Mouse (Mus musculus): ENCODE data around the gene Naa80. TPM values are rescaled to one million over a fixed set of nuclear protein-coding genes. Genes with fewer than 3 reads are reported as not detected.

Naa80 gene
- polyA plus RNA-seq, 1 experiment from 2014 or later = 15.1 TPM

- Histone ChIP-seq H3K9me3 (replicated peaks; ENCODE audit: control insufficient read depth, low read length) (no peaks in the 10 kb centered on the region), H3K4me3 (ENCODE audit: low read length) (peak overlapping the region; percentile 15; the same call in 1 of the 2 replicates), H3K36me3 (ENCODE audit: control insufficient read depth, insufficient read depth) (no peaks in the 10 kb centered on the region), H3K9ac (ENCODE audit: low read length) (peak overlapping the region; percentile 60), H3K4me2 (ENCODE audit: low read depth, low read length) (peak overlapping the region; percentile 33), H3K27me3 (ENCODE audit: control insufficient read depth, insufficient read depth, low read length) (no peaks in the 10 kb centered on the region), H3K4me1 (ENCODE audit: control insufficient read depth, insufficient read depth, low read length) (peaks cover 44% of the 10 kb centered on the region), H3K27ac (ENCODE audit: low read length) (peak overlapping the region; percentile 36)
- no peak for ATAC-seq (replicated peaks; ENCODE audit: extremely low read depth, insufficient read depth, low FRiP score)
- 49% methylated on average over 23 of the region's 23 CpGs for WGBS
Observed at GRCm38 (mm10) chr9:107605041-107605661, 26.5 kb downstream of the Naa80 start.

GRCm38 (mm10) chr9:107606591-107606990 is 27.9 kb downstream of the Naa80 start:
- Histone ChIP-seq H3K27ac (ENCODE audit: low read length) (peak overlapping the region; percentile 59), H3K27me3 (ENCODE audit: control insufficient read depth, insufficient read depth, low read length) (no peaks in the 10 kb centered on the region), H3K4me2 (ENCODE audit: low read depth, low read length) (peak overlapping the region; percentile 60), H3K4me3 (ENCODE audit: low read length) (peak overlapping the region; percentile 39), H3K9ac (ENCODE audit: low read length) (peak overlapping the region; percentile 66), H3K36me3 (ENCODE audit: control insufficient read depth, insufficient read depth) (no peaks in the 10 kb centered on the region), H3K4me1 (ENCODE audit: control insufficient read depth, insufficient read depth, low read length) (peaks cover 55% of the 10 kb centered on the region), H3K9me3 (replicated peaks; ENCODE audit: control insufficient read depth, low read length) (no peaks in the 10 kb centered on the region)
- no peak for ATAC-seq (replicated peaks; ENCODE audit: extremely low read depth, insufficient read depth, low FRiP score)
- 22% methylated on average over 9 of the region's 9 CpGs for whole genome bisulfite sequencing

DNA sequence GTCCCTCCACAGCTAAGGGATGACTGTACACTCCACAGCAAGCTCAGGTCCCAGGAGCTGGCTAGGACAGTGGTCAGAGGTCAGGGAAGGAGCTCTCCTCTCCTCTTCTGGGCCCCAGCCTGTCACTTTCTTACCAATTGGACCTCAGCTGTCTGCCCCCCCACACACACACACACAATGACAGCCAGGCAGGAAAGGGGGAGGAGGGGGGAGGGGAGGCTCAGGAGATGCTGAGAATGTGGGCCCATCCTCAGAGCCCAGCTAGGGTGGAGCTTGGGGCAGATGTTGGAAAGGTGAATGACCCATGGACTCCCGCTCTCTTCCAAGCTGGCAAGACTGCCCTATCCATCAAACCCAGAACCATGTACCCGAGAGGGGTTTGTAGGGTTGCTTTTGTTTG is 28.3 kb downstream of the Naa80 start:
- Histone ChIP-seq H3K27ac (ENCODE audit: low read length) (peak overlapping the region; percentile 75), H3K9ac (ENCODE audit: low read length) (peak overlapping the region; percentile 66), H3K9me3 (replicated peaks; ENCODE audit: control insufficient read depth, low read length) (no peaks in the 10 kb centered on the region), H3K4me3 (ENCODE audit: low read length) (peak overlapping the region; percentile 39), H3K36me3 (ENCODE audit: control insufficient read depth, insufficient read depth) (no peaks in the 10 kb centered on the region), H3K4me1 (ENCODE audit: control insufficient read depth, insufficient read depth, low read length) (peaks cover 59% of the 10 kb centered on the region), H3K4me2 (ENCODE audit: low read depth, low read length) (peak overlapping the region; percentile 60), H3K27me3 (ENCODE audit: control insufficient read depth, insufficient read depth, low read length) (no peaks in the 10 kb centered on the region)
- 64% methylated on average over 2 of the region's 2 CpGs for WGBS
- no peak for ATAC-seq (replicated peaks; ENCODE audit: extremely low read depth, insufficient read depth, low FRiP score)

GRCm38 (mm10) chr9:107607653-107608245 is 29.1 kb downstream of the Naa80 start:
- peaks cover 58% of the 10 kb centered on the region for H3K4me1 ChIP-seq (ENCODE audit: control insufficient read depth, insufficient read depth, low read length)
- H3K4me3 ChIP-seq (ENCODE audit: low read length) = peak overlapping the region; percentile 11; the same call in 1 of the 2 replicates
- H3K36me3 ChIP-seq (ENCODE audit: control insufficient read depth, insufficient read depth) = no peaks in the 10 kb centered on the region
- H3K9ac ChIP-seq (ENCODE audit: low read length) = peak overlapping the region; percentile 66
- WGBS = 26% methylated on average over 9 of the region's 9 CpGs
- H3K9me3 ChIP-seq (replicated peaks; ENCODE audit: control insufficient read depth, low read length) = no peaks in the 10 kb centered on the region
- H3K27me3 ChIP-seq (ENCODE audit: control insufficient read depth, insufficient read depth, low read length) = no peaks in the 10 kb centered on the region
- H3K27ac ChIP-seq (ENCODE audit: low read length) = peak overlapping the region; percentile 75
- ATAC-seq (replicated peaks; ENCODE audit: extremely low read depth, insufficient read depth, low FRiP score) = no peak
- peak overlapping the region; percentile 60 for H3K4me2 ChIP-seq (ENCODE audit: low read depth, low read length)

GRCm38 (mm10) chr9:107608741-107609432 is 30.2 kb downstream of the Naa80 start, which contains the start of gene Sema3b:
TSS of gene Sema3b (minus strand) at chr9:107609229.
- ATAC-seq (replicated peaks; ENCODE audit: extremely low read depth, insufficient read depth, low FRiP score) = 0 out of 2 replicates have a peak, but pooled peaks have one; percentile 2
- no peaks in the 10 kb centered on the region for H3K9me3 ChIP-seq (replicated peaks; ENCODE audit: control insufficient read depth, low read length)
- peaks cover 62% of the 10 kb centered on the region for H3K4me1 ChIP-seq (ENCODE audit: control insufficient read depth, insufficient read depth, low read length)
- H3K36me3 ChIP-seq (ENCODE audit: control insufficient read depth, insufficient read depth) = no peaks in the 10 kb centered on the region
- peak within 1 kb of the TSS; percentile 75 for H3K27ac ChIP-seq (ENCODE audit: low read length)
- peak within 1 kb of the TSS; percentile 60 for H3K4me2 ChIP-seq (ENCODE audit: low read depth, low read length)
- H3K9ac ChIP-seq (ENCODE audit: low read length) = peak within 1 kb of the TSS; percentile 66
- H3K27me3 ChIP-seq (ENCODE audit: control insufficient read depth, insufficient read depth, low read length) = no peaks in the 10 kb centered on the region
- H3K4me3 ChIP-seq (ENCODE audit: low read length) = 0 out of 2 replicates have a peak within 1 kb of the TSS, but pooled peaks have one; percentile 4
- WGBS = 48% methylated on average over 12 of the region's 12 CpGs

GRCm38 (mm10) chr9:107609433-107609830 is 30.7 kb downstream of the Naa80 start:
- no peaks in the 10 kb centered on the region for H3K9me3 ChIP-seq (replicated peaks; ENCODE audit: control insufficient read depth, low read length)
- ATAC-seq (replicated peaks; ENCODE audit: extremely low read depth, insufficient read depth, low FRiP score) = no peak
- H3K27me3 ChIP-seq (ENCODE audit: control insufficient read depth, insufficient read depth, low read length) = no peaks in the 10 kb centered on the region
- peak overlapping the region; percentile 21; the same call in 1 of the 2 replicates for H3K27ac ChIP-seq (ENCODE audit: low read length)
- H3K36me3 ChIP-seq (ENCODE audit: control insufficient read depth, insufficient read depth) = no peaks in the 10 kb centered on the region
- H3K9ac ChIP-seq (ENCODE audit: low read length) = peak overlapping the region; percentile 6; the same call in 1 of the 2 replicates
- no peak overlapping the region for H3K4me3 ChIP-seq (ENCODE audit: low read length)
- H3K4me1 ChIP-seq (ENCODE audit: control insufficient read depth, insufficient read depth, low read length) = peaks cover 62% of the 10 kb centered on the region
- WGBS = 71% methylated on average over 4 of the region's 4 CpGs
- no peak overlapping the region for H3K4me2 ChIP-seq (ENCODE audit: low read depth, low read length)

DNA sequence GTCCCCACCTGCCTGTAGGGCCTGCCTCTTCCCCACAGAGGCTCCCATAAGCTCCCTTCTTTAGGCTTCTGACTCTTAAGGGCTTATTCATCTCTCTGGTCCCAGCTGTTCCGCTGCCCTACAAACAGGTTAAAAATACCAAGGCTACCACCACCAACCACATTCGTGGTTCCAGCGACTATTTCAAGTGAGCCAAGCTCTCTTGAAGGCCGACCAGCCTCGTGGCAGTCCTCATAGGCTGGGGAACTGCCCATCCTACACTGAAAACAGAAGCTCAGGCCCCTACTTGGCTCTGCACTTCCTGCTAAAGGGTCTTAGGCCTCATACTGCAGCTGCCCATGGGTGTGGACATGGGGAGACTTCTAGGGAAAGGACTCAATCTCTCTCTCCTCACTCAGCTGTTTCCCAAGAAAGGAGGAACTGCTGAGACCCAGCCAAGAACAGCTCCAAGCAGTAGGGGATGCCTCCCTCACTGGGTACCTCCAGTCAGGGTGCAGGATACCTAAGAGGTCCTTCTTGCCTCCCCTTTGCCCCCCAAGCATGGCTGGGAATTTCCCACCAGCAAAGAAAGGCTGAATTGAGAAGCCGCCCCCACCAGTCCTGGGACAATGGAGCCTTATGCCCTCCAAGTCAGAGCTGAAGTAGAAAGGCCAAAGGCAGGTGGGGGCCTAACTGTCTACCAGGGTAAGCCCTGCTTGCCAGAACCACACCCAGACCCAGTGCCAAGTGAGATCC is 32.9 kb downstream of the Naa80 start:
- peaks cover 19% of the 10 kb centered on the region for H3K36me3 ChIP-seq (ENCODE audit: control insufficient read depth, insufficient read depth)
- ATAC-seq (replicated peaks; ENCODE audit: extremely low read depth, insufficient read depth, low FRiP score) = 0 out of 2 replicates have a peak, but pooled peaks have one; percentile 2
- peak overlapping the region; percentile 94 for H3K27ac ChIP-seq (ENCODE audit: low read length)
- no peaks in the 10 kb centered on the region for H3K9me3 ChIP-seq (replicated peaks; ENCODE audit: control insufficient read depth, low read length)
- H3K27me3 ChIP-seq (ENCODE audit: control insufficient read depth, insufficient read depth, low read length) = no peaks in the 10 kb centered on the region
- peak overlapping the region; percentile 85 for H3K4me2 ChIP-seq (ENCODE audit: low read depth, low read length)
- peak overlapping the region; percentile 89 for H3K9ac ChIP-seq (ENCODE audit: low read length)
- peak overlapping the region; percentile 54 for H3K4me3 ChIP-seq (ENCODE audit: low read length)
- peaks cover 53% of the 10 kb centered on the region for H3K4me1 ChIP-seq (ENCODE audit: control insufficient read depth, insufficient read depth, low read length)
- 49% methylated on average over 6 of the region's 6 CpGs for WGBS

GRCm38 (mm10) chr9:107612191-107612944 is 33.7 kb downstream of the Naa80 start:
- no peaks in the 10 kb centered on the region for H3K27me3 ChIP-seq (ENCODE audit: control insufficient read depth, insufficient read depth, low read length)
- peaks cover 47% of the 10 kb centered on the region for H3K4me1 ChIP-seq (ENCODE audit: control insufficient read depth, insufficient read depth, low read length)
- H3K9me3 ChIP-seq (replicated peaks; ENCODE audit: control insufficient read depth, low read length) = no peaks in the 10 kb centered on the region
- 6% methylated on average over 48 of the region's 48 CpGs for WGBS
- H3K36me3 ChIP-seq (ENCODE audit: control insufficient read depth, insufficient read depth) = peaks cover 23% of the 10 kb centered on the region
- H3K27ac ChIP-seq (ENCODE audit: low read length) = peak overlapping the region; percentile 94
- peak overlapping the region; percentile 89 for H3K9ac ChIP-seq (ENCODE audit: low read length)
- H3K4me2 ChIP-seq (ENCODE audit: low read depth, low read length) = peak overlapping the region; percentile 85
- H3K4me3 ChIP-seq (ENCODE audit: low read length) = peak overlapping the region; percentile 54
- peak; percentile 90 for ATAC-seq (replicated peaks; ENCODE audit: extremely low read depth, insufficient read depth, low FRiP score)
